Mouse (Mus musculus) stomach, postnatal 0 days (tissue): Measurements from ENCODE around the gene Sash3.

ENCODE experiments used
- CTCF ChIP-seq: IDR thresholded peaks from 2 replicates; pipeline ENCODE4 v1.5.1; 2016; ENCODE audit warnings: antibody characterized with exemption, low read depth, mild to moderate bottlenecking, moderate library complexity
- EP300 ChIP-seq: optimal IDR thresholded peaks from 2 replicates; pipeline ENCODE3; 2016; ENCODE audit warnings: antibody characterized with exemption

GRCm38 (mm10) chrX:48098470-48099129, 47.6 kb upstream of the Sash3 start:
- no peak for TF ChIP-seq CTCF
- TF ChIP-seq EP300, result no peak
